Mouse (Mus musculus) kidney, embryonic 14.5 days (tissue): Measurements from ENCODE around the gene Cbl. TPM values are rescaled to one million over a fixed set of nuclear protein-coding genes. Genes with fewer than 3 reads are reported as not detected.
A peak's percentile ranks its signal among the peaks of the same experiment; 100 is the strongest.

Source experiments
- ATAC-seq: fragments of 200-750 bp; cut with Nextera tagmentation; 2 replicates; pipeline ENCODE4 v1.8.0; 2017; ENCODE audit warnings: moderate number of reproducible peaks, mild to moderate bottlenecking, moderate TSS enrichment, moderate library complexity; ENCODE audit not compliant: low FRiP score, low TSS enrichment
- H3K27ac ChIP-seq: fragments of 300-500 bp; sonication (generic); 2 replicates; pipeline ENCODE4 v1.5.1; 2014; ENCODE audit warnings: low read depth, mild to moderate bottlenecking, low read length, moderate library complexity, mixed read lengths
- H3K27me3 ChIP-seq: fragments of 300-500 bp; sonication (generic); 2 replicates; pipeline ENCODE4 v1.6.1; 2014; ENCODE audit warnings: mild to moderate bottlenecking, low read length; ENCODE audit not compliant: control insufficient read depth, insufficient read depth
- H3K36me3 ChIP-seq: fragments of 300-500 bp; sonication (generic); 2 replicates; pipeline ENCODE4 v1.6.1; 2014; ENCODE audit warnings: low read length, mixed read lengths; ENCODE audit not compliant: control insufficient read depth, insufficient read depth
- H3K4me1 ChIP-seq: fragments of 300-500 bp; sonication (generic); 2 replicates; pipeline ENCODE4 v1.6.1; 2014; ENCODE audit warnings: low read length, mixed read lengths; ENCODE audit not compliant: control insufficient read depth, insufficient read depth
- H3K4me2 ChIP-seq: fragments of 300-500 bp; sonication (generic); replicated peaks from 2 replicates; pipeline ENCODE4 v1.6.1; 2014; ENCODE audit warnings: low read depth, mild to moderate bottlenecking, low read length
- H3K4me3 ChIP-seq: fragments of 300-500 bp; sonication (generic); 2 replicates; pipeline ENCODE4 v1.5.1; 2014; ENCODE audit warnings: mild to moderate bottlenecking, low read length
- H3K9ac ChIP-seq: fragments of 300-500 bp; sonication (generic); 2 replicates; pipeline ENCODE4 v1.6.1; 2014; ENCODE audit warnings: low read depth, mild to moderate bottlenecking, low read length, moderate library complexity
- H3K9me3 ChIP-seq: fragments of 300-500 bp; sonication (generic); 2 replicates; pipeline ENCODE4 v1.6.1; 2016; ENCODE audit warnings: low read length; ENCODE audit not compliant: control insufficient read depth
- WGBS: fragments of 180-500 bp; shearing (Covaris S2); extraction: QIAGEN DNeasy Blood & Tissue Kit; methylation state at CpG from one replicate; pipeline ENCODE4 v1.1.7; 2014; 5-methylcytosine and 5-hydroxymethylcytosine counted together
- polyA plus RNA-seq: library from polyadenylated mRNA; unstranded; fragments of >200 nt; fragmentation: Nextera tagmentation; extraction: Ambion mirVana; gene quantifications from 2 replicates; pipeline ENCODE4 v1.2.1, GENCODE M21; 2014

Cbl gene
- polyA plus RNA-seq, 1 experiment from 2014 or later = 27.9 TPM

- H3K9ac ChIP-seq = no peak overlapping the region
- no peak overlapping the region for H3K4me2 ChIP-seq
- H3K36me3 ChIP-seq = no peaks in the 10 kb centered on the region
- H3K4me1 ChIP-seq = no peaks in the 10 kb centered on the region
- 85% methylated on average over 14 of the region's 14 CpGs for WGBS
- H3K9me3 ChIP-seq = no peaks in the 10 kb centered on the region
- ATAC-seq = no peak
- no peak overlapping the region for H3K4me3 ChIP-seq
- no peaks in the 10 kb centered on the region for H3K27me3 ChIP-seq
- H3K27ac ChIP-seq = no peak overlapping the region
Measured at GRCm38 (mm10) chr9:44261388-44261787, 27.5 kb upstream of the Cbl start.

GRCm38 (mm10) chr9:44259014-44259413 lies 25.2 kb upstream of the Cbl start:
- Histone ChIP-seq H3K4me1 (peaks cover 6% of the 10 kb centered on the region; the same call in 1 of the 2 replicates), H3K27me3 (no peaks in the 10 kb centered on the region), H3K36me3 (no peaks in the 10 kb centered on the region), H3K27ac (no peak overlapping the region), H3K9ac (no peak overlapping the region), H3K4me3 (no peak overlapping the region), H3K4me2 (no peak overlapping the region), H3K9me3 (no peaks in the 10 kb centered on the region)
- no peak for ATAC-seq
- WGBS = 86% methylated on average over 10 of the region's 10 CpGs

- ATAC-seq = no peak
- H3K9me3 ChIP-seq = no peaks in the 10 kb centered on the region
- no peaks in the 10 kb centered on the region for H3K36me3 ChIP-seq
- no peak overlapping the region for H3K4me3 ChIP-seq
- 89% methylated on average over 8 of the region's 8 CpGs for WGBS
- H3K27me3 ChIP-seq = no peaks in the 10 kb centered on the region; the same call in 1 of the 2 replicates
- H3K27ac ChIP-seq = no peak overlapping the region
- H3K4me2 ChIP-seq = no peak overlapping the region
- no peak overlapping the region for H3K9ac ChIP-seq
- H3K4me1 ChIP-seq = peaks cover 6% of the 10 kb centered on the region; the same call in 1 of the 2 replicates
Measured at GRCm38 (mm10) chr9:44256213-44256612, 22.4 kb upstream of the Cbl start.

GRCm38 (mm10) chr9:44255136-44255521 lies 21.3 kb upstream of the Cbl start:
- 76% methylated on average over 6 of the region's 6 CpGs for WGBS
- no peak overlapping the region for H3K4me3 ChIP-seq
- peaks cover 13% of the 10 kb centered on the region for H3K4me1 ChIP-seq
- H3K9me3 ChIP-seq = no peaks in the 10 kb centered on the region
- no peaks in the 10 kb centered on the region; the same call in 1 of the 2 replicates for H3K27me3 ChIP-seq
- no peak overlapping the region for H3K9ac ChIP-seq
- H3K27ac ChIP-seq = no peak overlapping the region
- no peaks in the 10 kb centered on the region for H3K36me3 ChIP-seq
- no peak overlapping the region for H3K4me2 ChIP-seq
- ATAC-seq = no peak

GRCm38 (mm10) chr9:44254508-44255135 lies 20.8 kb upstream of the Cbl start:
- Histone ChIP-seq H3K36me3 (no peaks in the 10 kb centered on the region), H3K4me1 (peaks cover 18% of the 10 kb centered on the region), H3K4me2 (no peak overlapping the region), H3K27me3 (no peaks in the 10 kb centered on the region; the same call in 1 of the 2 replicates), H3K9me3 (no peaks in the 10 kb centered on the region), H3K9ac (no peak overlapping the region), H3K4me3 (no peak overlapping the region), H3K27ac (no peak overlapping the region)
- ATAC-seq = no peak
- 14% methylated on average over 5 of the region's 5 CpGs for WGBS

- H3K27me3 ChIP-seq = no peaks in the 10 kb centered on the region; the same call in 1 of the 2 replicates
- H3K4me1 ChIP-seq = peaks cover 19% of the 10 kb centered on the region
- no peak overlapping the region for H3K4me3 ChIP-seq
- ATAC-seq = no peak
- no peaks in the 10 kb centered on the region for H3K9me3 ChIP-seq
- H3K27ac ChIP-seq = no peak overlapping the region
- no peak overlapping the region for H3K4me2 ChIP-seq
- no peak overlapping the region for H3K9ac ChIP-seq
- WGBS = 64% methylated on average over 6 of the region's 6 CpGs
- H3K36me3 ChIP-seq = no peaks in the 10 kb centered on the region
Measured at GRCm38 (mm10) chr9:44253441-44253840, 19.6 kb upstream of the Cbl start.

- H3K27me3 ChIP-seq = no peaks in the 10 kb centered on the region; the same call in 1 of the 2 replicates
- 58% methylated on average over 10 of the region's 10 CpGs for WGBS
- no peak within 1 kb of the TSS for H3K4me2 ChIP-seq
- ATAC-seq = no peak
- H3K36me3 ChIP-seq = no peaks in the 10 kb centered on the region
- H3K4me1 ChIP-seq = peaks cover 19% of the 10 kb centered on the region
- H3K4me3 ChIP-seq = no peak within 1 kb of the TSS
- no peaks in the 10 kb centered on the region for H3K9me3 ChIP-seq
- H3K27ac ChIP-seq = no peak within 1 kb of the TSS
- no peak within 1 kb of the TSS for H3K9ac ChIP-seq
Measured at GRCm38 (mm10) chr9:44251314-44251713, 17.5 kb upstream of the Cbl start, which contains the start of gene Pdzd3. Gene Pdzd3 (minus strand): TSS chr9:44251471.

- no peak overlapping the region for H3K4me2 ChIP-seq
- 46% methylated on average over 4 of the region's 4 CpGs for WGBS
- no peaks in the 10 kb centered on the region for H3K36me3 ChIP-seq
Measured at GRCm38 (mm10) chr9:44250445-44250844, 16.6 kb upstream of the Cbl start.

More at GRCm38 (mm10) chr9:44250445-44250844, 16.6 kb upstream of the Cbl start:
- no peak overlapping the region for H3K27ac ChIP-seq
- no peak overlapping the region for H3K9ac ChIP-seq
- H3K4me3 ChIP-seq = no peak overlapping the region
- 0 out of 2 replicates have a peak, but pooled peaks have one; percentile 21 for ATAC-seq
- no peaks in the 10 kb centered on the region for H3K9me3 ChIP-seq
- peaks cover 19% of the 10 kb centered on the region for H3K4me1 ChIP-seq
- no peaks in the 10 kb centered on the region; the same call in 1 of the 2 replicates for H3K27me3 ChIP-seq
